Mouse (Mus musculus) left cerebral cortex, postnatal 4 days (tissue): Measurements from ENCODE around the gene Enox1. TPM values are rescaled to one million over a fixed set of nuclear protein-coding genes. Genes with fewer than 3 reads are reported as not detected.

ENCODE experiments used
- DNase-seq: peaks from one replicate; pipeline ENCODE4 v3.0.0-alpha.2; 2022
- intact Hi-C: fragments of 180-260 bp; cut with DNase I; formaldehyde crosslinking; loops from one replicate; pipeline ENCODE4 v1.15.1; 2025
- total RNA-seq, 2 experiments: library from RNA; stranded (reverse); gene quantifications; 2 replicates each; pipeline ENCODE4 v1.2.3; 2021

Gene Enox1
- total RNA-seq, 2 experiments from 2014 or later: 67.2 to 73.5 TPM

DNA sequence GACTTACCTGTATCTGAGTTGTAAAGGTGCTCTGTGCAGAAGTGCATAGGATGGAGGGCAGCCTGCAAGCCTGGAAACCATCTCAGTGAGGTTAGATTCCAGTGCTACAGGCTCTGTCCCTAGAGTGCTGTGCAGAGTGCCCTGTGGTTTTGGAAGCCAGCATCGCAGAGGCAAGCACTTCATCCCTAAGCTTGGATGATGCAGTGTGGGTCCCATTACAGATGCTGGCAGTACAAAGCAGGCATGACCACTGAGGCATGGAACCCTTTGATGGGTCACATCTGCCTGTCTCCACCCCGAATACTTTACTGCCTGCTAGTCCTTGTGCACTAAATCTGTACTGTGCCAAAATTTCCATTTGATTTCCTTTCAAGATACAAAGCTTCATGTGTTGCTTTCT is 33.6 kb downstream of the Enox1 start:
- no peak for DNase-seq
- intact Hi-C loops: no loop called here

DNA sequence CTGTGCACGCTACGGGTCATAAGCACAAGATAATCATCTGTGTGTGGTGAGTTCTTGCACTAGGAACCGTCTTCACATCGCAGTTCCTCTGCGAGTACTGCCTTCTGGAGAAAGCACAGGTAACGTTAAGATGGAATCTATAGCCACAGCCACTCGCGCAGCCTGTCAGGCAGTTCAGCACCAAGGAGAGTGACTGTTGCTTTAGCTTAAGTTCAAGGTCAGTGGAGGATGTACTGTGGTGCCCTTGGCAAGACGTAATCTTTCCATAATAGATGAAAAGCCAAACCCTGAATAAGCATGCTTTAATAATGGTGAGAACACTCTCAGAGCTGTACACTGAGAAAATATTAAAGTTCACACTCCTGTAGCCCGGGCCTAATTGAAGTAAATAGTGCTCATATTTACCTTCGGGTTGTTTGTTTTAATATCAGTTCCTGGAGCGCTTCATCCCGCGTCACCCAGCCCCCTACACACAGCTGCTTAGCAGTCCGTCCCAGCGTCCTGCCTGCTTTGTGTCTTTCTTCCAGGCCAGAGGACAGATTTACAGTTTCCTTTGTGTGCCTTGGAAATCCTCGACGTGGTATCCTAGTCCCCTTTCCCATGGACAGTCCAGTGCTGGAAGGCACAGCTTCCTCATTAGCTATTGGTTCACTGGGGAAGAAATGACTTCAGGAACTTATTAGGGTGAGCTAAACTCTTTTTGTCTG is 38.9 kb downstream of the Enox1 start:
- DNase-seq: no peak
- intact Hi-C loops: no loop called here

DNA sequence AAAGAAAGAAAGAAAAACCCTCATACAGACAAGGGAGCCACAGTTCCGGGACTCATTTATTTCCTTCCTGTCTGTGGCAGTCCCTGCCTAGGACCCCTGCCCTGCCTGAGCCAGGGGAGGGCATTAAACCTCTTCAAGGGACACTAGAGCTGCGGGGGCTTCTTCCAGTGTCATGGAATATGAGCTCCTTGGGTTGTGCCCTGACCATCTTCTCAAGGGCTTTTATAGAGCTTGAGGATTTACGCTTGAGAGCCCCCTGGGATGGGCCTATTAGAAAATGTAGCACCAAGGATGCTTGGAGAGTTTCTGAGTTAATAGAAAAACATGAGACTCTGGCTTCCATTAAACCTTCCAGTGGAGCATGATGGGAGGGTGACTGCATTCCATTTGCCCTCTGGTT is 39.7 kb downstream of the Enox1 start:
- intact Hi-C loops: no loop called here
- DNase-seq: no peak

DNA sequence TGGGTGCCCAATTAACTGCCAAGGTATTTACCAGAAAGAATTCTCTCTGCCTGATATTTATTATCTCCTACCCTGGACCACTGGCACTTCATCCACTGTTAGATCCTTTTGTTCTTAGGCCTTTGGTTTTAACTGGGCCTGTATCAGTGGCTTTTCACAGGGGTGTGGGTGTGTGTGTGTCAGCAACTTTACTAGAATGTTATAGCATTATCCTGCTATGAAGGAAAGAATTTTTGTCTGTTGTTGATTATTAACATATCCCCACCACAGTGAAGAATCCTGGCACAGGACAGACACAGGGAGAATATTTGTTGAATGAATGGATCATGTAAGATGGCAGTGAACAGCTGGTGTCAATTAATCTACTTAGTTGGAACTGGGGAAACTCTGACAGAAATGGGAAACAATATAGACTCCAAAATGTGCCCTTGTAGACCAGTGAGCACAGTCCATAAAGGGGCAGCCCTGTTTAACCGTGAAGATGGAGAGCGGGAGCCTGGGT is 40.9 kb downstream of the Enox1 start:
- DNase-seq: no peak
- intact Hi-C loops: no loop called here

DNA sequence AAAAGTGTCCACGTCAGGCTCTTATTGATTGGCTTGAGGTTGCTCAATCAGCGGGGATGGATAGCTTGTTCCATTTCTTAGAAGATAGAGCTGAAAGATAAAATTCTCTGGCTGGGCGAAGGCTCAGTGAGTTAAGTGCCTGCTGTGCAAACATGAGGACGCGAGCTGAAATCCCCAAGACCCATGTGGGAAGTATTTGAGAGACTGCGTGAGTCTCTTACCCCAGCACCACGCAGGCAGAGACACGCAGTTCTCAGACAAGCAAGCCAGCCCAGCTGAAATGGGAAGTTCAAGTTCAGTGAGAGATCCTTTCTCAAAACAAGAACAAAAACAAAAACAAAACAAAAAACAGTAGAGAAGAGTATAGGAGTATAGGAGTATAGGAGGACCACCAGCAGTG is 54.3 kb downstream of the Enox1 start:
- no peak for DNase-seq

DNA sequence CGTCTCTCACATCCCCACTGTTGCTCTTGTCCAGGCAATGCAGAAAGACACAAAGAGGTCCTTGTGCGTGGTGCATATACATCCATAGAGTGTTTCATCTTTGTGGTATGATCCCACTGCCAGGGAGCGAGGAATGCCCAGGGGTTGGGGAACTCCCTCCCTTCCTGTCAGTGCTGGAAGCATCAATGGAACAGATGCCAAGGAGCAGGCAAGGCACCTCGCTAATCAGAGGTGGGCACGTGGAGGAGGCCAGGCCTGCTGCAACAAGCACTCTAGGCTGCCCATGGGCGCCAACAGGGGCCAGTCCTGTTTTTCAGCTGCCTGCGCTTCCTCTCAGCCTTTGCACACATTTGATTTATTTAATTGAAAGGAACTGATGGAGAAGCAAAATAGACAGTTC is 56.6 kb downstream of the Enox1 start:
- peak; percentile 52 for DNase-seq
- intact Hi-C loops: no loop called here

More for the DNA sequence above, 54.3 kb downstream of the Enox1 start:
- intact Hi-C loops: no loop called here

DNA sequence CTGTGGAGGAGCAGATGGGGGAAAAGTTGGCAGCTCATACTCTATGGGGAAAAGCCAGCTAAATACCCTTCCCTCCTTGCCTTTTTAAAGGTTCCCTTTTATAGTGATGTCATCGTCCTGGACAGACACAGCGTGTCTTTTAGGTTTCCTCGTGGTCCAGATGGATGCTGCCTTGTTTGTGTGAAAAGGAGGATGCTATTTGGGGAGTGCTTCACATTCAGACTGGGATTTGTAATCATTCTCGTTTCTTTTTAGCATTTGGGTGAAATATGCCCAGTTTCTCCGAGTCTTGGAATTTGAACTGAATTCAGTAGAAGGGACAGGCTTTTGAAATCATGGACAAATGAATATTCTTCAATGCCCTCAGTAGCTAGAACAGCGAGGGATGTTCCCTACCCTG is 58.3 kb downstream of the Enox1 start:
- DNase-seq: no peak
- intact Hi-C loops: no loop called here

DNA sequence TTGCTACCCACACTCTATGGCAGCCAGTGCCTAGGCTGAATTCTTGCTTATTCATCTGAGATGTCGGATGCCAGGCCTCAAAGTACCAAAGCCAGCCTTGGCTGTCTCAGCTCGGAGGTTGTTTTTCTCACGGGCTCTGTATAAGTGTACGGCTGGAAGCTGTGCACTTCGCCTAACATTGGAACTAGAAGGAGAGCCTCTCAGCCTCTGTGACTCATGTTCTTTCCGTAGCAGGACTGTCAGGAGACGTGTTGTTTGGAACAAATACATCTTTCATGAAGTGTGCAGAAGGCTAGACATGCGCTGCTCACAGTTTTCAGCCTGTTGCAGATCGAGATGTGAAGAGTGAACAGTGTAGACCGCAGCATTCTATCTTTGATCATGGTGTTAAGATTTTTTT is 68.8 kb downstream of the Enox1 start:
- intact Hi-C loops: no loop called here
- DNase-seq: no peak

DNA sequence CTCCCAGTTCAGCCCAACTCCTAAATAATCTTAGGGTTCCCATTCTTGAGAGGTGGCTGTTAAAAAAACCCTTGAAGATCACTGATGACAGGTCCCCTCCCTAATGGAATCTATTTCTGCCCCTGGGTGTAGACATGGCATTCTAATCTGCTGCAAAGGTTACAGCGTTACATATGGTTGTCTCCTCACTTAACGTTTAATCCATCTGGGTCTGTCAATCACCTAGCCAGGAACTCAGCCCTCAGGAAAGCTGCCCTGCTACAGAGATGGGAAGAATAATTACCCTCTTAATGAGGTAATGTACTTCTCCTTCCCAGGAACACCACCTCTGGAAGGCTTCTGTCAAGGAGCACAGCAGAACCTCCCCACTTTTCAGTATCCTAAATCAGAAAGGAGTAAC is 82.2 kb downstream of the Enox1 start:
- DNase-seq: no peak
- intact Hi-C loops: no loop called here

DNA sequence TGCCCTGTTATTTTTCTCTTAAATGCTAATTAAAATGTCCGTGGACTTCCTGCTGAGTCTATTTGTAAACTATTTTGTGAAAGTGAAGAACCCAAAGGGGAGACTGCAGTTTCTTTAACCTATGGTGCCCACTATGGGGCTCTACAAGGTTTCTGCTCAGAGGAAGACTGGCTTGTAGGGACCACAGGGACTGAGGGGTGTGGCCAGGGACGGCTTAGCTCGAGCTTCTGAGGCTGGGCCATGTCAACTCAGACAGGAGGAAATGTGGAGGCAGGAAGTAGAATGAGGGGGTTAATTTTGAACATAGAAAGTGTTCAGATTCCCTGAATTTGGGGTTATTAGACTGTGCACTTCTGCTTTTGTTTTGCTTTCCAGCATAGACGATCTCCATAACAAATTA is 82.8 kb downstream of the Enox1 start:
- no peak for DNase-seq
- intact Hi-C loops: no loop called here

DNA sequence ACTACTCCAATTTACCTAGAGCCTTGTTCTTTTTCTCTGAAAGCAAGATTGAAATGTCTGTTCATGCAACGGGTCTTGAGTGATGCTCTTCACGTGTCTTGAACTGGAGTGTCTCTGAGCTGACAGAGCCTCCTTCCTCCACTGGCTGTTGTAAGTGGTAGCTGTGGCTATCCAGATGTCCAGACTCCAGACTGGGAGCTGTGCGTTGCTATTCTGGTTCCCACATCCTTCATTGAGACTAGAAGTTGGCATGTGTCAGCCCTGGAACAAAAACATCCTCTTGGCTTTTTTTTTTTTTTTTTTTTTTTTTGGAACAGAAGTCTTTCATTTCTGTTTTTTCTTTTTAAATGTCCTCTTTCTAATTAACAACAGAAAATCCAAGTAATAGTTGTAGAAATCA is 90.4 kb downstream of the Enox1 start:
- intact Hi-C loops: no loop called here

DNA sequence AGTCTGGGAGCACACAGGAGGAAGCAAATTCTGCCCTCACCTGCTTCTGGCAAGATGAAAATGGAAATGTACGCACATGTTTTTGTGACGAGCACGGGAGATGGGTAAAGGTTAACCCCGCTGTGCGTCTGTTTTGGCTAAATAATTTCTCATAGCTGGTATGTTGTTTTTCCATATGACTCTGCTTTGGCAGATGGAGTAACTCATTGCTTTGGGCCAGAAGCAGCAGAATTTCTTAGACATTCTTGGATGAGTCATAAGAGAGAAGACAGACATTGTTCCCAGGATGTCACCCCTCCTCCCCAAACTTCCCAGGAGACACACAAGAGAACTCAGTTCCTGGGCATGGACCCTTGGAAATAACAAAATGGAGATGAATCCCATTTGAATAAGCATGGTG is 91.9 kb downstream of the Enox1 start:
- intact Hi-C loops: no loop called here
- DNase-seq: no peak

More for the DNA sequence above, 90.4 kb downstream of the Enox1 start:
- DNase-seq: no peak

DNA sequence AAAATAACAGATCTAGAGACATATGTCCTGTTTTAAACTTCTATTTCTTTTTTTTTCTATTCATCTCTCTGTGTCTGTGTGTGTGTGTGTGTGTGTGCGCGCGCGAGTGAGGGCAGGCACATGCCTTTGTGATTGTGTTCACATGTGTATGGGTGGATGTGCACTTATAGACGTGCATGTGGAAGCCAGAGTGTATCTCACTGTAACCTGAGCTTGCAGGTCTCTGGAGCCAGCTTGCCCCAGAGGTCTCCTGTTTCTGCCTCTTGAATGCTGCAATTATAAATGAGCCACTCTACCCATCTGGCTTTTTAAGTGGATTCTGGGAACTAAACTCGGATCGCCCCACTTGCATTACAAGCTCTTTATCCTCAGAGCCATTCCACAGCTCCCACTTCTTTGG is 92.4 kb downstream of the Enox1 start:
- no peak for DNase-seq
- intact Hi-C loops: no loop called here

DNA sequence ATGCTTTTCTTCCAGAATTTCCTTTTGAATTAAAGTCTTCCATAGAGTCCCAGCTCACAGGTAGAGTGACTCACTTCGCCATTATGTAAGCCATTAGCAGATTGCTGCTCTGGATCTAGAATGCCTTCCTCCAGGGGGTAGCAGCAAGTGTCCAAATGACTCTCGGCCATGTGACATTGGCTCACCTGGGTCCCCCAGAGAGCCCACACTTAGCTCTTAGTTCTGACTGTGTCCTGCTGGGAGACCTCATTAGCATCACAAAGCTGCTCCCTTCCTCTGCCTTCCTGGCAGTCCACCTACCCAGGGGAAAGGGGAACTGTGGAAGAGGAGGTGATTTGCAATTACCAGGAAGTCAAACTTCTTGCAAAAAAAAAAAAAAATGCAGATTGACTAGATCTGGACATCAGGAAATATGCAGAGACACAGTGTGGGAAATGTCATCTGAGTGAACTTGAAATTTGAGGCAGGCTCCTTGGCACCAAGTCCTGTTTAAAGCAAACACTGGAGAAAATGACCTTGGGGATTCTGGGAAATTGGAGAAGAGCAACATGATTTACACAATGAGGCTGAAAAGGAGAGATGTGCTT is 94.2 kb downstream of the Enox1 start:
- intact Hi-C loops: no loop called here
- no peak for DNase-seq

DNA sequence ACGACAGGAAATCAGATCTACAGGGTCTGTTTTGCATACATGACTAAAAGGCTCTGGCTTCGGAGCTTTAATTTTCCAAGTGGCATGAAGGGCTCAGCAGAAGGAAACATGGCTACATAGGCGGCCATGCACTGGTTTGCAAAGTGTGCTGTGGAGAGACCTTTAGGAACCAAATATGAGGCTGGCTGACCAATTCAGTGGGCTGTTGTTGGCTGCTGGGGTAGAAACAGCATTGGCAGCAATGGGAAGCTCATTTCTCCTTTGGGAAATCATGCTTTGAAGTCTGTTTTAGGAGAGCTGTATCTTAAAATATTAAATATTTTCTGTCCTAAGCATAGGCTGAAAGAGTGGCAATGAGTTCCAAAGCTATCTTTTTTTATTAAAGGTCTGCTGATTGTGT is 98.6 kb downstream of the Enox1 start:
- DNase-seq: peak; percentile 4
- intact Hi-C loops: no loop called here

DNA sequence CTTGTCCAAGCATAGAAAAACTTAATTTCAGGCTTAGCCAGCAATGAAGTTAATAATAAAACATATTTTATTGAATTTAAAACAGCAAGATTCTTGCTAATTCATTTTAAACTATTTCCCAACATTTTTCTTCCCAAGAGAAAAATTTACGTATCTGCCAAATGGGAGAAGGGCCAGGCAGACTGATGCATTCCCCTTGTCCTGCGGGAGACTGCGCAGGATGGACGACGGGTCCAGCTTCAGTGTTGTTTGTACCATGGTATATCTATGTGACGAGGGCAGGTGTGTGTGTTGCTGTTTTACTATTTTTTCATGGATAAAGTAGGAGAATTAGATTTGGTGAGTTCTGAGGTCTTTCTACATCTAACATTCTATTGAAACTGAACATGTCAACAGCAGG is 99.1 kb downstream of the Enox1 start:
- intact Hi-C loops: no loop called here
- DNase-seq: peak; percentile 16

DNA sequence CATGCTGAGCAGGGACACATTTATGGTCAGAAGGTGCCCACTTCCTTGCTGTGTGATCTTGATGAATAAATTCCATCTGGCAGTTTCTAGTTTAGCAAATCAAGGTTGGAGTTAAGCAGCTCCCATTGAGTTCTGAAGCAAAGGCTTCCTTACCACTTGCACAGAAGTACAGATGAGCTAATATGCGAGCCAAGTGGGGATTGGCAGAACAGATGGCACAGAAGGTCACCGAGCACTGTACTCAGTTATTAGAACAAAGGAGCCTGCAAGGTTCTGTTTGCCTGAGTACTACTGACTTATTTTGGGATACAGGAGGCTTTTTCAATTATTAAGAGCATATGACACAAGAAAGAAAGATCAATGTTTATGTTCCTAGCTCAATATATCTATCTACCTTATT is 100.4 kb downstream of the Enox1 start:
- DNase-seq: peak; percentile 58
- intact Hi-C loops: no loop called here

DNA sequence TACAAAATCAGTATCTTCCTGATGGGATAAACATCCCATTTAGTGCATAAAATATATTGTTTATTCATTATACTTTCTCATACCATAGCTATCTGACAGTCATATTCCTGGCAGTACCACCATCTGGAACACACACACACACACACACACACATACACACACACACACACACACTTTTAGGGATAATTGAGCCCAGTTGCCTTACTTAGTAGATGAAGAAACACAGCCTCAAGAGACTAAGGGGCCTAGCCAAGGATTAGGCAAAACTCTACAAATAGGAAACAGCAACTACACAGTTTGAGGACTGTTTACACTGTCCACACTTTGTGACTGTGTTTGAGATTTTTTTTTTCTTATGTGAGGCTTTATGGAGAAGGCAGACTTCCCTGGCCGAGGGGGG is 100.9 kb downstream of the Enox1 start:
- intact Hi-C loops: no loop called here

DNA sequence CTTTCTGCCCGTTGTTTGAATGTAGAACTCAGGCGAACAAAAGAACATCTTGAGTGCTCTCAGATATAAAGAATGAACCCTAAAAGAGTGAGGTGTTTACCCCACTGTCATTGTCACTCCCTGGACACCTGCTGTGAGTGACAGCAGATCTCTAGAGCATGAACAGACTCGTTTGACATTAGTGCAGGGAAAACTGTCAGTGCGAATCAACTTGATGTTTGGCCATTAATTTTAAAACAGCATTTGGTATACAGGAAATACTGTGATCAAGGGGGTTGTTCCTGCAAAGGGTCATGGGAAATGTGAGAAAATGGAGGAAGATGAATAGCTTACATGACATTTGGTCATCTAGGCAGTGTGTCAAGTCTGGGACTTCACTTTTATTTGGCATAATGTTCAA is 101.6 kb downstream of the Enox1 start:
- DNase-seq: peak; percentile 19
- intact Hi-C loops: no loop called here

More for the DNA sequence above, 100.9 kb downstream of the Enox1 start:
- DNase-seq: peak; percentile 6

DNA sequence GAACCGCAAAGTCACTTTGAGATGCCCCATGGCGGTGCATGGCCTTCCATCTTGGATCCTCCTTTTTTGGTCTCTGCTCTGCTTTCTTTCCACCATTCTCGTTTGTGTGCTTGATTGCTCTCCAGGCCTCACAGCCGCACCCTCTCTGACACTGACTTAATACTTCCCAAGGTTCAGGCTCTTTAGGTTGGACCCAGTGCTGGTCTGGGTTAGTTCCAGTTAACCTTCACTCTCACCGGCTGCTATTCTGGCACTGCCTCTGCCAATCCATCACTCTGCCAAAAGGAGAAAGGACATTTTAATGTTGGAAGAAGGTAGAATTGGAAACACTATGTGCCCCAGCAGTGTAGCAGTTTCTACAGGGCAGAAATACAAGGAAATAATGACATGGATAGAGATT is 103.1 kb downstream of the Enox1 start:
- peak; percentile 29 for DNase-seq
- intact Hi-C loops: no loop called here

DNA sequence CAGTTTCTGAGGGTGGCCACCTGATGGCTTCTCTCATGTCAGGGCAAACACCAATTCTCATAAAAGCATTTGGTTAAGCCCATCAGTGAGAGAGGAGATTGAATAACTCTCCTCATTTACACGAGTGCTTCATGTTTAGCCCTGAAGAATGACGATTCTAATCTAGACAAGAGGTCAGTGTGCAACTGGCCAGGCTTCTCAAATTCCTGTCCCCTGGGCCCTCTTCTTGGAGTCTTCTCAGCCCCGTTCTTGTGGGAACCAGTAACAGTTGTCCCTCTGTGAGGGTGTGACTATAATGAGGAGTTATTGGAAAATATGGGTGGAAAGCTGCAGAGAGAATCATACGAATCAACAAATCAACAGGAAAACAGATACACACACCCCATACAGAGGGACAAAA is 103.5 kb downstream of the Enox1 start:
- intact Hi-C loops: no loop called here
- DNase-seq: no peak
